Mouse (Mus musculus) liver, embryonic 16.5 days (tissue): ENCODE measurements around the gene Nceh1. TPM values are rescaled to one million over a fixed set of nuclear protein-coding genes. Genes with fewer than 3 reads are reported as not detected.
A peak's percentile ranks its signal among the peaks of the same experiment; 100 is the strongest.

Experiments
- ATAC-seq: fragments of 200-750 bp; cut with Nextera tagmentation; 2 replicates; pipeline ENCODE4 v1.8.0; 2017; ENCODE audit warnings: low read depth, mild to moderate bottlenecking, moderate number of reproducible peaks, moderate library complexity
- H3K27ac ChIP-seq: fragments of 300-500 bp; sonication (generic); 2 replicates; pipeline ENCODE4 v1.5.1; 2014; ENCODE audit warnings: mild to moderate bottlenecking, low read length
- H3K27me3 ChIP-seq: fragments of 300-500 bp; sonication (generic); 2 replicates; pipeline ENCODE4 v1.6.1; 2014; ENCODE audit warnings: low read depth, low read length, mixed read lengths; ENCODE audit not compliant: control insufficient read depth, insufficient read depth
- H3K36me3 ChIP-seq: fragments of 300-500 bp; sonication (generic); 2 replicates; pipeline ENCODE4 v1.6.1; 2014; ENCODE audit warnings: mild to moderate bottlenecking; ENCODE audit not compliant: control insufficient read depth, insufficient read depth
- H3K4me1 ChIP-seq: fragments of 300-500 bp; sonication (generic); 2 replicates; pipeline ENCODE4 v1.6.1; 2014; ENCODE audit warnings: low read depth, low read length, mixed read lengths; ENCODE audit not compliant: control insufficient read depth
- H3K4me2 ChIP-seq: fragments of 300-500 bp; sonication (generic); 2 replicates; pipeline ENCODE4 v1.6.1; 2014; ENCODE audit warnings: low read depth, low read length, mixed read lengths
- H3K4me3 ChIP-seq: fragments of 300-500 bp; sonication (generic); 2 replicates; pipeline ENCODE4 v1.5.1; 2014; ENCODE audit warnings: low read depth, mild to moderate bottlenecking, low read length
- H3K9ac ChIP-seq: fragments of 300-500 bp; sonication (generic); 2 replicates; pipeline ENCODE4 v1.6.1; 2014; ENCODE audit warnings: low read depth, low read length
- H3K9me3 ChIP-seq: fragments of 300-500 bp; sonication (generic); replicated peaks from 2 replicates; pipeline ENCODE4 v1.6.1; 2016; ENCODE audit warnings: low read length; ENCODE audit not compliant: control insufficient read depth
- WGBS: fragments of 180-500 bp; shearing (Covaris S2); extraction: QIAGEN DNeasy Blood & Tissue Kit; methylation state at CpG from one replicate; pipeline ENCODE4 v1.1.7; 2014; ENCODE audit not compliant: insufficient replicate concordance; 5-methylcytosine and 5-hydroxymethylcytosine counted together
- polyA plus RNA-seq: library from polyadenylated mRNA; unstranded; fragments of >200 nt; fragmentation: Nextera tagmentation; extraction: Ambion mirVana; gene quantifications from 2 replicates; pipeline ENCODE4 v1.2.1, GENCODE M21; 2015

Gene Nceh1
- polyA plus RNA-seq: 6.1 and 7.2 TPM in 2 replicates

DNA sequence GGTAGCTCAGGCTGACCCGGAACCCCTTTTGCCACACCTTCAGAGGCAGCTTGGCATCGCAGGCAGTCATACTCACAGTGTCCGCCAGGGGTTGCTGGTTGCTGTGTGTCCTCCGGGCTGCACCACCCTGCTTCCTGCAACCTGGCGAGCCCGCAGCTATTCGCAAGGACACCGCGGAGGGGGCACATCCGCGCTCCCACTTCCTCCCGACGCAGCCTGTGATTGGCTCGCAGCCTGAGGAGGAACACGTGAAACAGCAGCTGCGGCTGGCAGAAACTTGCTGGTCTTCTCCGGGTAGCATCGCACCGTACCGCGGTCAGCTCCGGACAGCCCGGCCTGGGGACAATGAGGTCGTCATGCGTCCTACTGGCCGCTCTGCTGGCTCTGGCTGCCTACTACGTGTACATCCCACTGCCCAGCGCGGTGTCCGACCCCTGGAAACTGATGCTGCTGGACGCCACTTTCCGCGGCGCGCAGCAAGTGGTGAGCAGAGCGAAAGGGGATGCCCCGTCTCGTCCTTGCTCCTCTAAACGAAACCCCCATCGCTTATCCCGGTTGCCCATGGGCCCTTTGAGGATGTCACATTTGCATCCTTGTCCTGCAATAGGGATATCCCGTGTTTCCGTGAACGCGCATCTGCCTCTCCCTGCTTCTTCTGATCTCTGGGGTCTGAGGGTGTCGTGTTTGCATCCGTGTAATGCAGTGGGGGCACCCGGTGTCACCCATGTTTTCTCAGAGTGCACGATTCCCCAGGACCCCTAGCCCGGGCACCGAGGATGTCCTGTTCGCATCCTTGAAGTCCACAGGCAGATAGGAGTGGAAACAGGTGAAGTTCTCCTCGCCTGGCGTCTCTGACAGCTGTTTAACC is at the start of gene Nceh1:
Gene Nceh1 (plus strand): TSS at position 233 of the 868 bp plus-strand sequence.
- ATAC-seq: peak; percentile 95
- under 1% methylated on average over 54 of the region's 54 CpGs for WGBS
- no peak within 1 kb of the TSS for H3K27ac ChIP-seq

DNA sequence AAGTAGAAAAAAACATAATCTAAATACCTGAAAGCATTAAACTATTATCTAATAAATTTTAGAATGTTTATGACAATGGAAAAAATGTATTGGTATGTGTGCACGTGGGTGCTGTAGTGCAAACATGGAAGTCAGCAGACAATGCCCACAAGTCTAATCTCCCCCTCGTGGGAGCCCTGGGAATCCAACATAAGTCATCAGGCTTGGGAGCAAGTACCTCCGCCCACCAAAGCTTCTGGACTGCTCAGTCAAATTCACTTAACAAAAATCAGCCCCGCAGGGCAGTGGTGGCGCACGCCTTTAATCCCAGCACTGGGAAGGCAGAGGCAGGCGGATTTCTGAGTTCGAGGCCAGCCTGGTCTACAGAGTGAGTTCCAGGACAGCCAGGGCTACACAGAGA is 42.7 kb upstream of the Nceh1 start:
- Histone ChIP-seq H3K4me3 (no peak overlapping the region), H3K9ac (no peak overlapping the region), H3K27ac (no peak overlapping the region), H3K4me2 (no peak overlapping the region), H3K4me1 (no peaks in the 10 kb centered on the region), H3K36me3 (peaks cover 64% of the 10 kb centered on the region), H3K27me3 (no peaks in the 10 kb centered on the region), H3K9me3 (no peaks in the 10 kb centered on the region)
- no peak for ATAC-seq
- 87% methylated on average over 8 of the region's 8 CpGs for WGBS

More for the DNA sequence above, at the start of gene Nceh1:
- peak within 1 kb of the TSS; percentile 55 for H3K9ac ChIP-seq
- H3K4me1 ChIP-seq: peaks cover 8% of the 10 kb centered on the region
- H3K36me3 ChIP-seq: no peaks in the 10 kb centered on the region
- H3K4me2 ChIP-seq: peak within 1 kb of the TSS; percentile 80
- no peaks in the 10 kb centered on the region for H3K9me3 ChIP-seq
- H3K27me3 ChIP-seq: no peaks in the 10 kb centered on the region
- peak within 1 kb of the TSS; percentile 68 for H3K4me3 ChIP-seq

DNA sequence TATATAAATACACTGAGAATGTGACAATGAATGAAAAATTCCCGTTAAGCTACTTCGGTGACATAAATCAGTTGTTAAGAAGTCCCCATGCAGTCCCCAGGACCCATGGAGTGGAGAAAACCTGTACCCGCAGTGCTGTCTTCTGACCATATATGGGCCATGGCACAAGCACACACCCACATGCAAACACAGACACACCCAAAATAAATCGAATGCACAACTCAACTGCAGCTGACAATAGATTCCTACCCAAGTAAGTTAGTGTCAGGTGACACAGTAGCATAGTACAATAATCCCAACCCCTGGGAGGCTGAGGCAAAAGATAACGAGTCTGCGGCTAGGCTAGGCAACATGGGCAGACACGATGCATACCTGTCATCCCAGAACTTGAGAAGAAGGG is 39.2 kb upstream of the Nceh1 start:
- 80% methylated on average over 7 of the region's 7 CpGs for WGBS

DNA sequence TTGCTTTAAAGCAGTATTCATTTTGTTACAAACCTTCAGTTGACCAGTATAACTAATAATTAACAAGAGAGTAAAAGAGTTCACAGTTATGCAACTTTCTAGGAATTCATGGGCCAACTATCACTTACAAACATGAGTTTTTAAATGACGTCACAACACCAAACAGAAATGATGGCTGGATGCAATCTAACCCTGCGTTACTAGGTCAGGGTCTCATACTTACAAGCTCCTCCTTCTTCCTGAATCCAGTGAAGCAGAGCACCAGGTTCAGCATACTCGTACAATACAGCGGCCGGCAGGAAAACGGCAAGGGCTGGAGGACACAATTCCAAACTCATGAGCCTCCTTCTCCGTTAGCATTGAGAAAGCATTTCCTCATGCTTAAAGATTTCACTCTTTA is 37.0 kb upstream of the Nceh1 start:
- no peak overlapping the region for H3K9ac ChIP-seq
- H3K4me2 ChIP-seq: 0 out of 2 replicates have a peak overlapping the region, but pooled peaks have one; percentile 13
- H3K9me3 ChIP-seq: no peaks in the 10 kb centered on the region
- peak overlapping the region; percentile 41 for H3K27ac ChIP-seq
- H3K27me3 ChIP-seq: no peaks in the 10 kb centered on the region
- H3K4me3 ChIP-seq: no peak overlapping the region
- H3K36me3 ChIP-seq: peaks cover 58% of the 10 kb centered on the region
- 73% methylated on average over 7 of the region's 7 CpGs for WGBS
- peak; percentile 91 for ATAC-seq
- H3K4me1 ChIP-seq: no peaks in the 10 kb centered on the region

More for the DNA sequence above, 39.2 kb upstream of the Nceh1 start:
- no peaks in the 10 kb centered on the region for H3K9me3 ChIP-seq
- H3K9ac ChIP-seq: no peak overlapping the region
- ATAC-seq: no peak
- no peak overlapping the region for H3K4me2 ChIP-seq
- H3K4me3 ChIP-seq: no peak overlapping the region
- no peak overlapping the region for H3K27ac ChIP-seq
- peaks cover 53% of the 10 kb centered on the region for H3K36me3 ChIP-seq
- H3K27me3 ChIP-seq: no peaks in the 10 kb centered on the region
- H3K4me1 ChIP-seq: no peaks in the 10 kb centered on the region

DNA sequence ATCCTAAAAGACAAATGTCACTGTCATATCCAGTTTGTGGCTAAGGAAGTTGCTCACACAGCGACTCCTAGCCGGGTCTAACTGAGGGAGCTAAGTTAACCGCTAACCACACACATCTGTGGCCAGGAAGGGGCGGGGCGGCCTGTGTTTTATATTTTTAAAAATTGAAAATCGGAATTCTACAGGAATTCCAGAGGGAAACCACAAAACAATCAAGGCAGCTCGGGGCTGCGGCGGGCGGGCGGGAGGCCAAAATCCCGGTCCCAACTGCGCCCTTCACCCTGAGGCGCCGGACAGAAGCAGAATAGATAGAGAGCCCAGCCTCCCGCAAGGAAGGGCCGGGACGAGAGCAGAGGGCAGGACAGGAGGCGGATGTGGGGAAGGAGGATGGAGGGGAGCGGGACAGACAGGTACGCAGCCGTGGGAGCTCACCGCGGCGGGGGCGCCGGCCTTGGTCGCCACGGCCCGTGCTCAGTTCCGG is 29.5 kb upstream of the Nceh1 start:
- Histone ChIP-seq H3K4me1 (peaks cover 28% of the 10 kb centered on the region), H3K4me3 (peak overlapping the region; percentile 94), H3K27me3 (no peaks in the 10 kb centered on the region), H3K27ac (peak overlapping the region; percentile 88), H3K9me3 (no peaks in the 10 kb centered on the region), H3K9ac (peak overlapping the region; percentile 94), H3K4me2 (peak overlapping the region; percentile 65), H3K36me3 (peaks cover 18% of the 10 kb centered on the region)
- ATAC-seq: peak; percentile 20
- under 1% methylated on average over 29 of the region's 31 CpGs for WGBS

DNA sequence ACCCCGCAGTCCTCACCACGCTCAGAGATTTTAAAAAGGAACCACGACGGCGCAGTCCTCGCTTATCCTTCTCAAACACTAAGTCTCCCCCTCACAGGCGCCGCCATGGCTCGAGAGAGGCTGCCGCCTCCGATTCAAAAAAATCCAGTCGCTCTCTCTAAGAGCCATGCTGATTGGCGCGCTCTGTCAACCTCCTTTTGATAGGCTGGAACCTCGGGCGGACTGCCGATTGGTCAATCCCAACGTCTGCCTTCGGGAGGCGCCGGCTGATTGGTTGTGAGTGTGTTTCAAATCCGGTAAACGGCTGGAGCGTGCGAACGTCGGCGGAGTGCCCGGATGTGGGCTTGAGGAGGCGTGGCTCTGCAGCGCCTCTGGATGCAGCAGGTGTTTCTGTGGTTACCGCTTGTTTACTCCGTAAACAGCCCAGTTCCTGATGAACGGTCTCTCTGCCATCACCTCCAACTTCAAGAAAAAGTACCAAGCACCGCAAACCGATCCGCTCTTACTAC is 29.0 kb upstream of the Nceh1 start, which contains the start of gene Ect2:
Gene Ect2 (minus strand): TSS at position 178 of the 509 bp plus-strand sequence.
- peaks cover 16% of the 10 kb centered on the region for H3K36me3 ChIP-seq
- H3K9ac ChIP-seq: peak within 1 kb of the TSS; percentile 94
- H3K4me3 ChIP-seq: peak within 1 kb of the TSS; percentile 94
- WGBS: under 1% methylated on average over 37 of the region's 37 CpGs
- H3K4me1 ChIP-seq: peaks cover 28% of the 10 kb centered on the region
- H3K9me3 ChIP-seq: no peaks in the 10 kb centered on the region
- H3K4me2 ChIP-seq: peak within 1 kb of the TSS; percentile 65
- peak; percentile 96 for ATAC-seq
- peak within 1 kb of the TSS; percentile 88 for H3K27ac ChIP-seq
- H3K27me3 ChIP-seq: no peaks in the 10 kb centered on the region

DNA sequence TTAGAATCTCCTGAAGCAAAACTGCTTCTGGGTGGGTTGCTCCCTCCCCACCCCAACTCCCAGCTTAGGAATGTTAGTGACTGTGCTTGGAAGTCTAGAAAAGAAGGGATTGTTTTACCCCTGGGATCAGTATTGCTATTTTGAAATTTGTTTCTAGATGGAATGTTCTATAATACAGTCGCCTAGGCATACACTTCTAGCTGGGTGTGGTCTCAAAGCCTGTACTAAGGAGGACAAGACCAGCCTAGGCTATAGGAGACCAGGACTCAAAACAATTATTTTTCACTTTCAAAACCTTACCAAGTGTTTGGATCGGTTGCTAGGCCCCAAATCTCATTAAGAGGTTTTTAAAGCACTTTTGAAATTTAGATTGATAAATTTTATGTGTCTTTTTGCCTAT is 28.5 kb upstream of the Nceh1 start:
- ATAC-seq: peak; percentile 42
- Histone ChIP-seq H3K27me3 (no peaks in the 10 kb centered on the region), H3K4me1 (peaks cover 28% of the 10 kb centered on the region), H3K27ac (peak overlapping the region; percentile 86), H3K9me3 (no peaks in the 10 kb centered on the region), H3K4me3 (peak overlapping the region; percentile 94), H3K9ac (peak overlapping the region; percentile 61), H3K36me3 (peaks cover 13% of the 10 kb centered on the region; the same call in 1 of the 2 replicates), H3K4me2 (peak overlapping the region; percentile 65)
- WGBS: 65% methylated on average over 2 of the region's 2 CpGs

DNA sequence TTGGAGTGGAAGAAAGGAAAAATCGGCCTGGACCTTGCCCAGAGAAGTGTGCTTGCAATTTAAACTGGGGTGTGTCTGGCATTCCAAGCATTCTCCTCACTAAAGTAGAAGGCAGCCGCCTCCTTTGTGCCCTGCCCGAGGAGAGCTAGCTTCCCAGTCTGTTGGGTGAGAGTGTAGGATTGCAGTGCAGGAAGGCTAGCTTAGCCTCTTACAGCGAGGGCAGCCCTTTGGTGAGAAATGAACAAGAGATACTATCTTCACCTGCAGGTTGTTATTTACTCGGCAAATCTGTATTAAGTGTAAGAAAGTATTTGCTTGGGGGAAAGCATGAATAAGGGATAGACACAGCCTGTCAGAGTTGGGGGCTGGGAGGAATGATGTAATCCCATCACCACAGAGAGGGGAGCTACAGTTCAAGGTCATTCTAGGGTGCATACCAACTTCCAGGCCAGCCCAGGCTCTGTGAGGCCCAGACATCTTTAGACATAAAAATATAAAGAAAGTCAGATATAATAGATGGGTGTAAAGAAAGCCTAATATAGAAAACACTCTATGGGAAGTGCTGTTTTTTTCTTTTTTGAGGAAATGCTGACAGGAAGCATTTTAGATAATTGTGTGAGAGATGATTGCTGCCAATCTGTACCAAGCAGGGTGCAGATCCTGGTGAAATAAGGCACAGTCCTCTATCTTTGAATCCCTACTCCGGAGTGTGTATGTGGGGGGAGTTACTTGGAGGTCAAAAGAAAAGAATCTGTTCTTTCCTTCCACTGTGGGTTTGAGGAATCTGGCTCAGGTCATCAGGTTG is 27.5 kb upstream of the Nceh1 start:
- WGBS: 33% methylated on average over 6 of the region's 6 CpGs
- no peaks in the 10 kb centered on the region for H3K9me3 ChIP-seq
- H3K4me2 ChIP-seq: no peak overlapping the region
- peaks cover 4% of the 10 kb centered on the region; the same call in 1 of the 2 replicates for H3K36me3 ChIP-seq
- H3K9ac ChIP-seq: no peak overlapping the region
- H3K4me3 ChIP-seq: no peak overlapping the region
- no peaks in the 10 kb centered on the region for H3K27me3 ChIP-seq
- H3K4me1 ChIP-seq: peaks cover 28% of the 10 kb centered on the region
- H3K27ac ChIP-seq: peak overlapping the region; percentile 86
- no peak for ATAC-seq
